Mouse (Mus musculus): ENCODE results near the gene Kcnip2.
A peak's percentile ranks its signal among the peaks of the same experiment; 100 is the strongest.

Gene Kcnip2

DNA sequence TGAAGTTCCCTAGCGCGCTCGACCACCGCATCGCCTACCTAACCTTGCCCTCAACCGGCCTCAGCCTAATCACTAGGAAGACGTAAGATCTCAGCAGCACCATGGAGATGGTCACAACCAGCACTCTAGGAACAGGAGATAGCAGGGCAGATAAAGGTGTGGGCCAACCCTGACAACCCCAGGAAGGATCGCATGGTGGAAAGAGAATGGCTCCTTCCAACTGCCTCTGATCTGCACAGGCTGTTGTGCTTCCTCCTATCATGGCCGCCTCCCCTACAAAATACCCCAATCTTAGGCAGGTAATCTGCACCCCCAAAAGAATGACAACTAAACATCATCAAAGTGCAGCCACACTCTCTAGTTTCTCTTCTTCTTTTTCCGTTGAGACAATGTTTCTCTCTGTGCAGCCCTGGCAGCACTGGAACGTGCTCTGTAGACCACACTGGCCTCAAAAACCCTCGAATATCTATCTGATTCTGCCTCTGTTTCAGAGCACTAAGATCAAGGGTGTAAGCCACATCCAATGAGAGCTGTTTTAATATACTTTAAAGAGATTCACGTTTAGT is 35.4 kb downstream of the Kcnip2 start:
- no peak for DNase-seq

DNA sequence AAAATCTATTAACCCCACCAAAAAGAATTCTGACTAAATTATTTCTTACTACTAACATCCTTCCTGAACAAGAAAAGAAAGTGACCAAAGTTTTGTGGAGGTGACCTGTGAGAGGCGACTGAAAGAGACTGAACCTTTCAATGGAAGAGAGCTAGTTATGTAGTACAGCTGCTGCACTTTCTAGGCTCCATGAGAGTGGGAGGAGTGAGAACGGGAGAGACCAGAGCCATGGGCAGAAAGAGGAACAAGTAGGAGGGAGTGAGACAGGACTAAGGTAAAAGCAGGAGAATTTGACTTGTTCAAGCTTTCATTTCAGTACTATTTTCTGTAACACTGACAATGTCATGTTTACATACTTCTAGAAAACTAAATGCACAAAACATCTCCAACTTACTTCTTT is 40.4 kb downstream of the Kcnip2 start:
- DNase-seq, result no peak

DNA sequence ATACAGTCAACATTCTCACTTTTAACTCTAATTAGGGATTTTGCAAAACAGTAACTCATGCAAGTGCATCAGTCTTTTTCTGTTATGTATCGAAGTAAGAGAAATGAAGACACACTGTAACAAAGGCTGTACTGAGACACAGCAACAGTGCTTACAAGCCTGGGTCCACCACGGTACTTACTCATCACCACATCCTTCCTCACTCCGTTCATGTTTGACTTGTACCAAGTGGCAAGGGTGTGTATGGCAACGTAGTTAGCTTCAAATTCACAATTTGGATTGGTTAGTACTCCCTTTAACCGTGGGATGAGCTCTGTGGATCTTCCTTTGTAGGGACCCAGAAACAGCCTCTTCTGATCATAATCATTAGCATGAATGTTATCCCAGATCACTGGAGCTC is 44.4 kb downstream of the Kcnip2 start:
- DNase-seq, result no peak

DNA sequence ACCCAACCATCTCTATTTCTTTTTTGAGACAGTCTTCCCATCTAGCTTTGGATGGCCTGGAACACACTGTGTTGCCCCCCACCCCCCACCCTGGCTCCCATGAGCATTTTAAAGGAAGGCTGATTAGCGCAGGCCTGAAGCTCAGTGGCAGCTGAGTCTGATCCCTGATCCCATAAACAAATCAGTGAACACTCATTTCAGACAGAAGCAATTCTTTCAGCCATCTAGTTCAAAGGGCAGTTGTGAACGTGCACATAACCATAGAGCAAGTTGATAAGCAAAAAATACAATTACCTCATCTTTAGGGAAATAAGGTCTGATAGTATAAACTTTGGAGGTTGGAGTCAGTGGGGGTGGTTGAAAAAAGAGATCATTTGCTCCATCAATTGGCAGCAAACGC is 55.1 kb downstream of the Kcnip2 start:
- DNase-seq, result no peak

DNA sequence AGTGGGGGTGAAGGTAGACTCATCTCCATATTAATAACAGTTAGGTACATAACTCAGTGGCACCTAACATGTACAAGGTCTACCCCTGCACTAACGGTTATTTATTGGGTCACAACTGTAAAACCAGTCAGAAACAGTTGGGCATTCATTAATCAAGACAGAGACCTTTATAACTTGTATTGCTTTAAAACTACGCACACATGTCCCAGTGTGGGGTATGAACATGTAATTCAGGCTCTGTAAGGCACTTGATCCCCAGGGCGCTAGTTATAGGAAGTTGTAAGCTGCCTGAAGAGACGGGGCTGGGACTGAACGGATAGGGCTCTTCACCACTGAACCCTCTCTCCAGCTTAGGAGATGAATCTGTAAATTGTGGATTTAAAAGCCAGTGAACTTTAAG is 57.2 kb downstream of the Kcnip2 start:
- DNase-seq, result no peak

DNA sequence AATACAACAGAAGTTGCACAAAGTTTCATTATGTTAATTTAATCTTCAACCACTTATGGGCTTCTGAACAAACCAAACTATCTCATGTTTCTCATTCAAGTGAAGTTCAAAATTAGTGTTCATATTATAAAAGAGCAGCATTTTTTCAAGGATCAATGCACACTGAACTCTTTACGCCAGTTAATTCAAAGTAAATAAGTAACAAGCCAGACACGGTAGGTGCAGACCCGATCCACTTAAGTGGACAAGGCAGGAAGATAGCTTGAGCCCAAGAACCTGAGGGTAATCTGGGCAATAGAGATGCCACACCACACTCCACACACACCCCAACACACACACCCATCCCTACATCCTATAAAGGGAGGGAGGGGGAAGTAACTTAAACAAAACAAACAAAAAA is 62.3 kb downstream of the Kcnip2 start:
- DNase-seq, result no peak

DNA sequence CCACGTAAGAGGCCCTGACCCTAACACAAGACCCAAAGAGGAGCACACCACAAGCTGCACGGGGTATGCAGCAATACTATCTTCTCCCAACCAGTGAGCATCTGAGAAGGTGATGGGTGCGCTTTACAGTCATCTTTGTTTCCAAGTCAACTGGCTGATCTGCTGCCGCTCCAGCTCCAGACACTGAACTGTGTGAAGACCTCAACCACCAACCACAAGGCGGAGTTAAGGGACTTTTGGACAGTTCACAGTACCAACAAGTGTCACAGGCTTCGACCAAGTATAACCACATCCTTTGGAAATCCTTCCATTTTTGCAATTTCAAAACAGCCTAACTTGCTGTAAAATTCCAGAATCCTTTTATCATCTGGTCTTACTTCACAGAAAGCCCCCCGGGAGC is 64.0 kb downstream of the Kcnip2 start:
- no peak for DNase-seq

DNA sequence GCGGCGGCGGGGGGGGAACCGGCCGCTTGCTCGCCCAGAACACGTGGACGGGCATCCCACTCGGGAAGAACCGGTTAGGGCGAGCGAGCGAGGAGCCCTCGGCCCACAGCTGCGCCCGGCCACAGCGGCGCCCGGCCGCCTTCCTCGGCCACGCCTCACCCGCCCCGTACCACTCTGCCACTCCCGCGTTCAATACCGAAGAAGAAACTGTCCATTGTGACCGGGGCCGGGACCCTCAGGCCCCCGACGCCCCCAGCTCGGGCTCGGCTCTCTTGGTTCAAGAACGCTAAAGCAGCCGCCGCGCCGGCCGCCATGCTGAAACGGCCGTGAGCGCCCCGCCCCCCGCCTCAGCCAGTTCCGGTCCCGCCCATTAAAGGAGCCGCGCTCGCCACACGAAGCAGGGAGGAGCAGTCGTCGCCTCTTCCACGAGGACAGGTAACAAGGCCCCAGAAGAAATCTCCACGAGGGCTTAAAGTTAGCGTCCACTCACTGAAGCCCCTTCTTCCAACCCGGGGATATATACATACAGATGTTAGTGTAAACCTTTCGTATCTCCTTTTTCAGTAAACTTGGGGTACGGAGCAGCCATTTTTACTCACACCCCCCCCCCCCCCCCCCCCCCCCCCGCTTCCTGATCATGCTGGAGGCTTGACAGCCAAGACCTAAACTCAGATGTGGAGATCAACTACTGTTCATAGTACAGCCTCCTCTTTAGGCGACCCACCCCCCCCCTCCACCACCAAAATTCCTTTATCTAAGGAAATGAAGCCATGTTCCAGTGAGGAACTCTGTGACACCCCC is 66.4 kb downstream of the Kcnip2 start, which contains the start of gene Npm3:
Gene Npm3, minus strand, starts transcription at position 349 of the 801 bp plus-strand sequence.
- peak; percentile 91 for DNase-seq

DNA sequence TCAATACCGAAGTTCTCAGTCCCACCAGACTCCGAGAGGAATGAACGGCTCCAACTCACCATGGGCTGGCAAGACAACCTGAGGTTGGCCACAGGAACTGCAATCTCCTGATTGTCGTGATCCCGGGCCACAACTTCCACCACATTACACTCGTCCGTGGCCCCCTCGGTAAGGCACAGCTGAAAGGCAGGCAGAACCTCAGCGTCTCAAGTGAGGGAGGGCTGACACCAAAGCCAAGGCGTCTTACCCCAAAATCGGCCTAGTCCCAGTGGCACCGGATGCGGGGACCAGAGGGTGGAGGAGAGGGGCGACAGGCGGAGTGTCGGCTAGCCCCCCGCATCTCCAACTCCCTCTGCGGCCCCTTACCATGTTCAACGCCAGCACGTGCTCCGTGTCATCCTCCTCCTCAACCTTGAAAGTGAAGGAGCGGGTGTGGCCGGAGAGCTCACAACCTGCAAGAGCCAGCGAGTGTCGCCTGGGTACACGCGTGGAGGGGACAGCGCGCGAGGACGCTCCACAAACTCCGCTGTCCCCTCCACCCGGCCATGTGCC is 67.1 kb downstream of the Kcnip2 start:
- no peak for DNase-seq

DNA sequence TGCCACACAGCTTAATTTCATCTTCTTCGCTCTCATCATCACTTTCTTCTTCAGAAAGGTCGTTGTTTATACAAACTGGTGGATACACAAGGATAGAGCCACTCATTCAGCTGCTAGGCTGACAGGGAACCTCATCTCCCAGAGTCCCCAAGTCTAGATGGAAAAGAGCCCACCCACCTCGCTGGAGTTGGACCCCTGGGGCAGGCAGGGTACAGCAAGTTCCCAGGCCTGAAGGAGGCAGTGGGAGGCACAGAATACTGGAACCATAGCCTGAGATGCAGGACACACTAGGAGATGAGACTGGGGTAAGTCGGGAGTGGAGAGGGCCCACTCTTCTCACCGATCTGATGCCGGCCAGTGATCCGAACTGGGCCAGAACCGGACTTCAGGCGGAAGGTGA is 67.7 kb downstream of the Kcnip2 start:
- no peak for DNase-seq

DNA sequence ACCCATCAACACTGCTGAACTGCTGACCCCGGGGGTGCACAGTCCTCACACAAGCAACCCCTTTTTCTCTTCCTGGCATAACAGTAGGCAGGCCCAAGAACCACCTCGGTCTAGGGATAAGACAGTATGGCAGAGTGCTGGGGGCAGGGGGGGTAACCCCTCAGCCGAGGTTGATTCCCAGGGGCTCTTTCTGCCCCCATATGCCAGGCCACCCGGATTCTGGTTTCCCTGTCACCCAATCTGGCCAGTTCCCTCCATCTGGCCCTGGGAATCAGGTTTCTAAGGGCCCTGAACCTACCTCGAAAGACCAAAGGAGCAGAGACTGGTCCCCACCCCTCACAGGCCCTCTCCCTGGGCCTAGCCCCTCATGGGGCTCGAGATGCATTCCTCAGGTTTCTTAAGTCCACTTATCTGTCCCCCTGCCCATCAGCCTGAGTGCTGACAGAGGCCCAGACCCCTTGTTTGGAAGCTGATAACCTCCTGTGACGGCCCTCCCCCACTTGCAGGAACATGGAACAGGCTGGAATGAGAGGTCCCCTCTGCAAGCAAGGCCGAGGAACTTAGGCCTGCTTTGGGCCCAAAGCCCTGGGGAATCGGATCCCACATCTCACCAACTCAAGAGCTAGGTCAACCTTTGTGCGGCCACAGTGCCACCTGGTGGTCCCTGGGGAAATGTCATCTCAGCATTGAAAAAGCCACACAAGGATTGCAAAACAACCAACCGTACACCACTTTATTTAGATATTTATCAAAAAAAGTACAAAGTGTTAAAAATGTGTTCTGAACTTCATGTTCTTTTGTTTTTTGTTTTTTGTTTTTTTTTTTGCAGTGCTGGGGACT is 68.6 kb downstream of the Kcnip2 start:
- DNase-seq, result peak; percentile 90

DNA sequence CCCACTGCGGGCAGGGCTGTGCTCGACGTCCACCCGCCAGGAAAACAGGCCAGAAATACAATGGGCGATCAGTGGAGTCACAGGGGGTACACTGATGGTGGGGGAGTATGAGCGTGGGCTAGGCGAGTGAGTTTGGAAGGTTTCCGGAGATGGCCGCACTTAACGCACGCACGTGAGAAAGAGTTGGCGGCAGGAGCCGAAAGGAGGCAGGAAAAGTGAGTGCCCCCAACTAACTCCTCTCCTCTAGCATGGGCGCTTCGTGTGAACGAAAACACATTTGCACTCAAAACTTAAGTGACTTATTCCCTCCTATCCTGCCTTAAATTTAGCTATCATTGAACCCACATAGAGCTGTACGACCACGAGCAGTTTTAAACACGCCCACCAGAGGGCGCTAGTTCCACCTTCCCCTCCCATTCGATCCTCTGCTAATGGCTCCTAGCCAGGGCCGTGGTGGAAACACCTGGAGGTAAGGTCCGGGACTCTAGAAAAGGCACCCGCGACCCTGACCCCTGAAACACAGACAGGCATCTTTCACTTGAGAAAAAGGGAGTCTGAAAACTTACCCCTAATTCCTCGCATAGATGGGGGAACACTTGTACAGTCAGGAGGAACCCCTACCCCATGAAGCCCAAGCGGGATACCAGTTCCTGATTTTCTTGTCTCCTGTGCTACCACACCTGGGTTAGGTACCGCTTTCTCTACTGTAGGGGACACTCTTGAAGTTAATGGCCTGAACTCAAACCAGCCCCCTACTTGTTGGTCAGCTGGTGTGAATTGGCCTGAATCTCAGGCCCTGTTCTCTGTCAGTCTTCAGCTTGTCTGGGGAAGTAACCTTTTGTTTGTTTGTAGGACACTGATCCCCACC is 69.5 kb downstream of the Kcnip2 start:
- DNase-seq, result peak; percentile 85

DNA sequence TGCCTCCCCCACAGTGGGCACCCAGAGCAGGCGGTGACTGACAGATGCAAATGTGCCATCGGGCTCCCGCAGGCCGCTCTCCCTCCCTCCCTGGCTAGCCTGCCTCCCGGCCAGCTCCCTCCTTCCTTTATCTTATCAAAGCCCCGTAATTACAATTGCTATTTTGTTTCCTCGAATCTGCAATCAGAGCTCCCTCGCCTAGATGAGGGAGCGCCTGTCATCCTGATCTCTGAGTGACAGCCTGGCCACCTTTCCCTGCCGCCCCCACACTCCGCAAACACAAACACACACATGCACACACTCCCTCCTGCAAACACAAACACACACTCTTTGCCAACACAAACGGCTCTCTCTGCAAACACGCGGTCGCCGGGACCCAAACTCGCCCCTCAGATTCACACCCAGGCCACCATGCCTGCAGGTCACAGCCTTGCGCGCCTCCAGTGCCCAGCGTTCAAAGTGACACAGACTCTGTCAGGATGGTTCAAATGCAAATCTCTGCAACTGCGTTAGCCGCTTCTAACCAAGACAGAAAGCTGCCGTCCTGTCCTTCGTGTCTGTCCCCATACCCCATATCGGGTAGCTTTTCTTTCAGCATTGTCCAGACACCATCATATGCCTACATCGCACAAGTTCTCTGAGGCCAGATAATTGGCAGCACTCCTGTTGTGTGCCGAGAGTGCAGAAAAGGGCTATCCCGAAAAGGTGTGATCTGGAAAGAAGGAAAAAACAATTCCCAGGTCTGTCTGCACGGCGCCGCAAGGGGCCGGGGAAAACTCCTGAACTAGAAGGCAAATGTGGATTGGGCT is 70.3 kb downstream of the Kcnip2 start:
- DNase-seq, result no peak

DNA sequence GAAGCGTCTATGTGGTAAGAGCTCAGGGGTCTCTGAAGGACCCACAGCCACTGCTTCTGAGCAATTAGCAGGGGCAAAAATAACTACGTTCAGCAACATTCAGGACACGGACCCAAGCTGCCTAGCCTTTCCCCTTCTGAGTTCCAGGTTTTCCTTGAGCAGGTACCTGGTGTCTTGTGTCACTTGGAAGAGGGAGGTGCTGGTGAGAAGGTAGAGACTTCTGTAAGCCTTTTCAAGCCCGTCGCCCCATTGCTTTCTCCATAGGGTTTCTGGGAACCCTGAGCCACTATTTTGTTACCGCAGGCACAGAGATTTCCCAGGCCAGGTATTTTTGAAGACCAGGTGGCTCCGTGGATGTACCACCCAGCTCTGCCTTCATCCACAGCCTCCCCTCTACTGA is 72.2 kb downstream of the Kcnip2 start:
- no peak for DNase-seq

DNA sequence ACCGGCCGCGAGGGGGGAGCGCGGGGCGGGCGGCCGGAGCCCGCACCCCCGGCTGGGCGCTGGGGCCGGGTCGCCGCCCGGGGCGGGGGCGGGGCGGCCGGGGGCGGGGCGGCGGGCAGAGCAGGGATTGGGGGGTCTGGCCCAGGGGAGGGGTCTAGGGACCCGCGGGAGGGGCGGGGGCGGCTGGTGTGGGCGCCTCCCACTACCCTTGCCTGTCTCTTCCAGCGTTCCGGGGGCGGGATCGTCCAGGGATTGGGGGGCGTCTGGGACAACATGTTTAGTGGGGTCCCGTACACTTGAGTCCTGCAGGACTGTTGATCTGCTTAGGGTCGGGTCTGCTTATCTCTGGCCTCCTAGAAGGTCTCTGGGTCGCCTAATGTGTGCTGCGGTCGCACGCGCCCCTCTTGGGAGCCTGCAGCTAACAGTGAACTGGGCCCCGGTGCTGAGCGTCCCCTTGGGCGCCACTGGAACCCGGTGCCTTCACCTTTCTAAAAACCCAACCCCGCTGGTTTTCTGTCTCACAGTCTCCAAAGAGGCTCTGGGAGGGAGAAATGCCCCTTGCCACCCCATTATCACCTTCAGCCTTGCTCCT is 72.8 kb downstream of the Kcnip2 start:
- no peak for DNase-seq

DNA sequence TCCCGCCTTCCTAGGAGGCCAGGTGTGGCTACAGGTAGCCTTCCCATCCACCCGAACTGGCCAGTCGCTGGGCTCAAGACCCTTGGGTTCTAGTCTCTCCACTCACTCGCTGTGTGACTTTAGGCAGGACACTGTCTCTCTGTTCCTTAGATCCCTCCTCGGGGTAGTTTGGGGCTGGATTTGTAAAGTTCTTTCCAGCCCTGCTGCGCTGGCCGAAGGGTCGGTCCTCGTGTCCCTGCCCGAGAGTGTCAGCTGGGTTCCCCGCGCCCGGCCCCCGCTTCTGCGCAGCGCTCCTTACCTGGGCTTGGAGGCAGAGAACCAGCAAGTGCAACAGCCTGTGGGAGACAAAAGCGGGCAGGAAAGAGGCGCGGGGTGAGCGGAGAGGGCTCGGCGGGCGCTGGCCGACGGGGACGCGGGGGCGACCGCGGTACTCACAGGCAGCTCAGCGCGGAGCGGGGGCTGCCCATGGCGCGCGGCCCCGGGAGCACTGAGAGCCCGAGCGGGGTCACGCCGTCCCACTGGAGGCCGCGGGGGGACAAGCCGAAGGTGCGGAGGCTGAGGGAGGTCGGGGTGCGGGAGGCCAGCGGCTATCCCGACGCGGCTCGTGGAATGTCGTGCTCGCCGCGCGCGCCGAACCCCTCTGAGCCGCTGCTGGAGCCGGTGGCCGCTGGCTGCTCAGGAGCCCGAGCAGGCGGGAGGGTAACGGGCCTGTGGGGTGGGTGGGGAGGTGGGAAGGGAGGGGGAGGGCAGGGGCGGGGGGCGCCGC is 73.5 kb downstream of the Kcnip2 start, which contains the start of gene Fgf8:
Gene Fgf8, minus strand, starts transcription at position 698 of the 766 bp plus-strand sequence.
- no peak for DNase-seq

Measured in kidney, postnatal 14 days (tissue).